Mouse (Mus musculus): ENCODE measurements around the gene Dbt. TPM values are rescaled to one million over a fixed set of nuclear protein-coding genes. Genes with fewer than 3 reads are reported as not detected.

Dbt gene
- polyA plus RNA-seq, 1 experiment from 2014 or later, result 25.3 TPM

- no peak overlapping the region for H3K4me3 ChIP-seq (ENCODE audit: low read length)
- no peak overlapping the region for H3K27ac ChIP-seq (ENCODE audit: low read length)
- peaks cover 4% of the 10 kb centered on the region for H3K36me3 ChIP-seq (ENCODE audit: control insufficient read depth, insufficient read depth)
- no peak for ATAC-seq (replicated peaks; ENCODE audit: extremely low read depth, insufficient read depth, low FRiP score)
- H3K4me1 ChIP-seq (ENCODE audit: control insufficient read depth, insufficient read depth, low read length), result no peaks in the 10 kb centered on the region
- no peak overlapping the region for H3K9ac ChIP-seq (ENCODE audit: low read length)
- H3K27me3 ChIP-seq (ENCODE audit: control insufficient read depth, insufficient read depth, low read length), result no peaks in the 10 kb centered on the region
- no peaks in the 10 kb centered on the region for H3K9me3 ChIP-seq (replicated peaks; ENCODE audit: control insufficient read depth, low read length)
- H3K4me2 ChIP-seq (ENCODE audit: low read depth, low read length), result no peak overlapping the region
- 76% methylated on average over 4 of the region's 4 CpGs for WGBS
Observed at GRCm38 (mm10) chr3:116483271-116483670, 29.6 kb upstream of the Dbt start.

- peaks cover 42% of the 10 kb centered on the region for H3K36me3 ChIP-seq (ENCODE audit: control insufficient read depth, insufficient read depth)
Observed at GRCm38 (mm10) chr3:116490920-116491319, 21.9 kb upstream of the Dbt start.

GRCm38 (mm10) chr3:116491923-116492454, 20.9 kb upstream of the Dbt start:
- no peak for ATAC-seq (replicated peaks; ENCODE audit: extremely low read depth, insufficient read depth, low FRiP score)

More at GRCm38 (mm10) chr3:116490920-116491319, 21.9 kb upstream of the Dbt start:
- no peaks in the 10 kb centered on the region for H3K9me3 ChIP-seq (replicated peaks; ENCODE audit: control insufficient read depth, low read length)
- H3K27me3 ChIP-seq (ENCODE audit: control insufficient read depth, insufficient read depth, low read length), result no peaks in the 10 kb centered on the region
- 92% methylated on average over 5 of the region's 5 CpGs for WGBS
- no peaks in the 10 kb centered on the region for H3K4me1 ChIP-seq (ENCODE audit: control insufficient read depth, insufficient read depth, low read length)
- H3K27ac ChIP-seq (ENCODE audit: low read length), result no peak overlapping the region
- H3K9ac ChIP-seq (ENCODE audit: low read length), result no peak overlapping the region
- no peak for ATAC-seq (replicated peaks; ENCODE audit: extremely low read depth, insufficient read depth, low FRiP score)
- no peak overlapping the region for H3K4me2 ChIP-seq (ENCODE audit: low read depth, low read length)
- H3K4me3 ChIP-seq (ENCODE audit: low read length), result no peak overlapping the region

GRCm38 (mm10) chr3:116493658-116494057, 19.2 kb upstream of the Dbt start:
- no peak overlapping the region for H3K4me2 ChIP-seq (ENCODE audit: low read depth, low read length)
- 60% methylated on average over 5 of the region's 5 CpGs for WGBS
- no peak overlapping the region for H3K27ac ChIP-seq (ENCODE audit: low read length)
- H3K36me3 ChIP-seq (ENCODE audit: control insufficient read depth, insufficient read depth), result peaks cover 51% of the 10 kb centered on the region
- no peak overlapping the region for H3K9ac ChIP-seq (ENCODE audit: low read length)
- no peaks in the 10 kb centered on the region for H3K4me1 ChIP-seq (ENCODE audit: control insufficient read depth, insufficient read depth, low read length)
- H3K27me3 ChIP-seq (ENCODE audit: control insufficient read depth, insufficient read depth, low read length), result no peaks in the 10 kb centered on the region
- no peaks in the 10 kb centered on the region for H3K9me3 ChIP-seq (replicated peaks; ENCODE audit: control insufficient read depth, low read length)
- no peak for ATAC-seq (replicated peaks; ENCODE audit: extremely low read depth, insufficient read depth, low FRiP score)
- H3K4me3 ChIP-seq (ENCODE audit: low read length), result no peak overlapping the region

More at GRCm38 (mm10) chr3:116491923-116492454, 20.9 kb upstream of the Dbt start:
- Histone ChIP-seq H3K9ac (ENCODE audit: low read length) (no peak overlapping the region), H3K27me3 (ENCODE audit: control insufficient read depth, insufficient read depth, low read length) (no peaks in the 10 kb centered on the region), H3K4me3 (ENCODE audit: low read length) (no peak overlapping the region), H3K4me1 (ENCODE audit: control insufficient read depth, insufficient read depth, low read length) (no peaks in the 10 kb centered on the region), H3K4me2 (ENCODE audit: low read depth, low read length) (no peak overlapping the region), H3K27ac (ENCODE audit: low read length) (no peak overlapping the region), H3K9me3 (replicated peaks; ENCODE audit: control insufficient read depth, low read length) (no peaks in the 10 kb centered on the region), H3K36me3 (ENCODE audit: control insufficient read depth, insufficient read depth) (peaks cover 45% of the 10 kb centered on the region)
- 85% methylated on average over 1 of the region's 1 CpGs for WGBS

- H3K9ac ChIP-seq (ENCODE audit: low read length), result no peak overlapping the region
- H3K36me3 ChIP-seq (ENCODE audit: control insufficient read depth, insufficient read depth), result peaks cover 58% of the 10 kb centered on the region
- H3K9me3 ChIP-seq (replicated peaks; ENCODE audit: control insufficient read depth, low read length), result no peaks in the 10 kb centered on the region
- no peak overlapping the region for H3K27ac ChIP-seq (ENCODE audit: low read length)
- no peak for ATAC-seq (replicated peaks; ENCODE audit: extremely low read depth, insufficient read depth, low FRiP score)
- no peak overlapping the region for H3K4me2 ChIP-seq (ENCODE audit: low read depth, low read length)
- WGBS, result 89% methylated on average over 1 of the region's 1 CpGs
- H3K27me3 ChIP-seq (ENCODE audit: control insufficient read depth, insufficient read depth, low read length), result no peaks in the 10 kb centered on the region
- H3K4me1 ChIP-seq (ENCODE audit: control insufficient read depth, insufficient read depth, low read length), result no peaks in the 10 kb centered on the region
- H3K4me3 ChIP-seq (ENCODE audit: low read length), result no peak overlapping the region
Observed at GRCm38 (mm10) chr3:116495671-116496070, 17.2 kb upstream of the Dbt start.

GRCm38 (mm10) chr3:116507772-116508351, 5.0 kb upstream of the Dbt start, which contains the start of gene Rtca:
Gene Rtca (minus strand): TSS chr3:116508208.
- Histone ChIP-seq H3K9ac (ENCODE audit: low read length) (peak within 1 kb of the TSS; percentile 86), H3K4me1 (ENCODE audit: control insufficient read depth, insufficient read depth, low read length) (peaks cover 13% of the 10 kb centered on the region), H3K4me3 (ENCODE audit: low read length) (peak within 1 kb of the TSS; percentile 82), H3K36me3 (ENCODE audit: control insufficient read depth, insufficient read depth) (peaks cover 18% of the 10 kb centered on the region), H3K27ac (ENCODE audit: low read length) (peak within 1 kb of the TSS; percentile 69), H3K9me3 (replicated peaks; ENCODE audit: control insufficient read depth, low read length) (no peaks in the 10 kb centered on the region), H3K27me3 (ENCODE audit: control insufficient read depth, insufficient read depth, low read length) (no peaks in the 10 kb centered on the region), H3K4me2 (ENCODE audit: low read depth, low read length) (peak within 1 kb of the TSS; percentile 84)
- 1% methylated on average over 36 of the region's 44 CpGs for WGBS
- peak; percentile 91 for ATAC-seq (replicated peaks; ENCODE audit: extremely low read depth, insufficient read depth, low FRiP score)

- Histone ChIP-seq H3K9ac (ENCODE audit: low read length) (no peak overlapping the region), H3K4me3 (ENCODE audit: low read length) (peak overlapping the region; percentile 56), H3K27ac (ENCODE audit: low read length) (peak overlapping the region; percentile 53; the same call in 1 of the 2 replicates), H3K27me3 (ENCODE audit: control insufficient read depth, insufficient read depth, low read length) (no peaks in the 10 kb centered on the region), H3K36me3 (ENCODE audit: control insufficient read depth, insufficient read depth) (0 out of 2 replicates have a peak, but pooled peaks cover 3% of the 10 kb centered on the region), H3K4me1 (ENCODE audit: control insufficient read depth, insufficient read depth, low read length) (peaks cover 14% of the 10 kb centered on the region), H3K4me2 (ENCODE audit: low read depth, low read length) (peak overlapping the region; percentile 61), H3K9me3 (replicated peaks; ENCODE audit: control insufficient read depth, low read length) (no peaks in the 10 kb centered on the region)
- 32% methylated on average over 12 of the region's 12 CpGs for WGBS
- 0 out of 2 replicates have a peak, but pooled peaks have one; percentile 0 for ATAC-seq (replicated peaks; ENCODE audit: extremely low read depth, insufficient read depth, low FRiP score)
Observed at GRCm38 (mm10) chr3:116512151-116512903, 543 bp upstream of the Dbt start.

- no peak overlapping the region for H3K9ac ChIP-seq (ENCODE audit: low read length)
- H3K27ac ChIP-seq (ENCODE audit: low read length), result peak overlapping the region; percentile 57
- H3K4me3 ChIP-seq (ENCODE audit: low read length), result no peak overlapping the region
- H3K4me2 ChIP-seq (ENCODE audit: low read depth, low read length), result no peak overlapping the region
- peaks cover under 1% of the 10 kb centered on the region; the same call in 1 of the 2 replicates for H3K36me3 ChIP-seq (ENCODE audit: control insufficient read depth, insufficient read depth)
- WGBS, result 69% methylated on average over 12 of the region's 12 CpGs
- no peaks in the 10 kb centered on the region for H3K9me3 ChIP-seq (replicated peaks; ENCODE audit: control insufficient read depth, low read length)
- H3K4me1 ChIP-seq (ENCODE audit: control insufficient read depth, insufficient read depth, low read length), result peaks cover 11% of the 10 kb centered on the region
- no peak for ATAC-seq (replicated peaks; ENCODE audit: extremely low read depth, insufficient read depth, low FRiP score)
- H3K27me3 ChIP-seq (ENCODE audit: control insufficient read depth, insufficient read depth, low read length), result no peaks in the 10 kb centered on the region
Observed at GRCm38 (mm10) chr3:116520141-116520761, 7.4 kb downstream of the Dbt start.

All from heart, embryonic 16.5 days (tissue).